Mouse (Mus musculus) frontal cortex, adult (tissue): ENCODE results near the gene Vmn1r81.

ENCODE experiments used
- ATAC-seq: cut with Nextera tagmentation; 2 replicates; pipeline ENCODE4 v1.9.2; 2017; ENCODE audit warnings: mild to moderate bottlenecking, moderate library complexity, mixed read lengths; ENCODE audit not compliant: low TSS enrichment

Gene Vmn1r81

GRCm38 (mm10) chr7:12268169-12268568, at the start of gene Vmn1r81:
TSS of gene Vmn1r81 (minus strand) at chr7:12268269.
- no peak for ATAC-seq

GRCm38 (mm10) chr7:12300130-12300529, 32.1 kb upstream of the Vmn1r81 start, which contains the start of gene Vmn1r82:
TSS of gene Vmn1r82 (plus strand) at chr7:12300430.
- no peak for ATAC-seq

GRCm38 (mm10) chr7:12204141-12204540, 63.9 kb downstream of the Vmn1r81 start:
- ATAC-seq = no peak
